Mouse (Mus musculus) lung, adult 2 months (tissue): ENCODE data around the gene Rfx2. TPM values are rescaled to one million over a fixed set of nuclear protein-coding genes. Genes with fewer than 3 reads are reported as not detected.

Experiments used
- DNase-seq: peaks from one replicate; pipeline ENCODE4 v3.0.0; 2022
- H3K4me1 ChIP-seq: fragments of 200-500 bp; 2 replicates; pipeline ENCODE4 v1.6.1; 2011; ENCODE audit warnings: low read length; ENCODE audit not compliant: control insufficient read depth, insufficient read depth
- H3K4me3 ChIP-seq: fragments of 200-500 bp; replicated peaks from 2 replicates; pipeline ENCODE3; 2011; ENCODE audit warnings: low read depth, mild to moderate bottlenecking, control low read depth, low read length; ENCODE audit errors: extremely low read depth
- CTCF ChIP-seq: fragments of 200-500 bp; IDR thresholded peaks from 2 replicates; pipeline ENCODE4 v1.5.1; 2011; ENCODE audit warnings: mild to moderate bottlenecking, low read length, control low read depth; ENCODE audit not compliant: insufficient read depth
- POLR2A ChIP-seq: fragments of 200-500 bp; IDR thresholded peaks from 2 replicates; pipeline ENCODE4 v1.6.1; 2011; ENCODE audit warnings: low read depth, mild to moderate bottlenecking, control low read depth, low read length, borderline replicate concordance; ENCODE audit errors: extremely low read depth
- WGBS: fragments of 180-500 bp; shearing (Covaris S2); methylation state at CpG from one replicate; pipeline ENCODE4 v1.1.7; 2018; 5-methylcytosine and 5-hydroxymethylcytosine counted together
- polyA plus RNA-seq: library from polyadenylated mRNA; depleted of rRNA; stranded (reverse); fragments of >200 nt; gene quantifications from 2 replicates; pipeline ENCODE4 v1.2.3, GENCODE M21; 2012

Rfx2 gene
- polyA plus RNA-seq, 1 experiment: 24.1 TPM

DNA sequence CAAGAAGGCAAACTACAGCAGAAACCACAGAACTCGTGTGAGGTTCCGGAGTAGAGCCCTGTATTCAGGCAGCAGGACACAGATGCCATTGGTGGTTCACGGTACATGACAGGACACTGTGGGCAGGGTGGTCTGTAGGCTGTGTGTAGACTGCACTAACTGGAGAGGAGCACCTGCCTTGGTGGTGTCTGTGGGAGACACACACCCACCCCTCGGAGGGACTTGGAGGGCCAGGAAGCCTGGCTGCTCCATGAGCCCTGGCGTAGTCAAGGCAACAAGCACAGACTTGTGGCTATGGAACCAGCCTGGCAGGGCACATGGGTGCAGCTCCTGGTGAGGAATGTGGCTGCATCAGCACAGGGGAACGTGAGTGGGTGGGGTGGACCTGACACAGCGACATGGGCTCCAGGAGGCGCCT lies 11.1 kb downstream of the Rfx2 start:
- 49% methylated on average over 8 of the region's 8 CpGs for WGBS
- TF ChIP-seq POLR2A (no peak), CTCF (no peak)
- Histone ChIP-seq H3K4me3 (no peak overlapping the region), H3K4me1 (peaks cover 12% of the 10 kb centered on the region)
- DNase-seq: peak; percentile 36

DNA sequence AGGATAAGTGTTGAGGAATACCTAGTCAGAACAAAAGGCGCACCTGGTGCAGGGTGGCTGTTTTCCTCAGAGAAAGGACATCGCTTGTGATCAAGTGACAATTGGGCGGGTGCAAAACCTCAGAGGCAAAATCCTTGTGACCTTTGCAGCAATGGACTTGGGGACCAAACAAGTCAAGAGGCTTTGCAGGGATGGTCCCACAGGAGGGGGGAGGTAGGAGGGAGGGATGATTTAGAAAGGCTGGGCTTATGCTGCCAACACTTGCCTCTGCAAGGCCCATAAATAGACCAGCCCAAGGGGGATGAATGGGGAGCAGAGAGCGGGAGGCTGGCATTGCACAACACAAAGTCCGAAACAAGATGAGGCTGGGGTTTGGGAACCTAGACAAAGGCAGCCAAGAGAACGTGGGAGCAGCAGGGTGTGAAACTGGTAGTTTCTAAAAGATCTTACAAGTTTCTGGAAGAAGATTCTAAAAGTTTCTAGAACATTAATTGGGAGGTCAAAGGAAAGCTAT lies 11.7 kb downstream of the Rfx2 start:
- no peak for DNase-seq
- 58% methylated on average over 6 of the region's 6 CpGs for WGBS
- Histone ChIP-seq H3K4me3 (no peak overlapping the region), H3K4me1 (peaks cover 12% of the 10 kb centered on the region)
- TF ChIP-seq POLR2A: no peak
- no peak for TF ChIP-seq CTCF

DNA sequence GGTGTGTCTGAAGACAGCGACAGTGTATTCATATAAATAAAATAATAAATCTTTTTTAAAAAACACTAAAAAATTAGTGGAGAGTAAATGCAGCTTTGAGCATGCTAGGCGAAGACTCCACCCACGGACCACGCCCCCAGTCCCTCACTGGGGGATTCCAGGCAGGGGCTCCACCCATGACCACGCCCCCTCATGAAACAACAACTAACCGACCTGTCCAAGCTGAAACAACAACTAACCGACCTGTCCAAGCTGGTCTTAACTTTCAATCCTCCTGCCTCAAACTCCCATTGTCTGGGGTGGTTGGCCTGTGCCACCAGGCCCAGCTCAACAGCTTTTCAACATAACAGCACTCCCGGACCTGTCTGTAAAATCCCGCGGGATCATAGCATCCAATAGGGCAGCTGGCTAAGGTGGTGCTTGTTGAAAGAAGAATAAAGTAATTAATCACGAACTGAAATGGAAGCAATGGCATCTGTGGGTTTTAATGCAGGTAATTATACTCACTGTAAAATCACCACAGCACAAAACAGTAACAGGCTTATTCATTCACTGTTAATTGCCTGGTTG lies 12.7 kb downstream of the Rfx2 start:
- TF ChIP-seq CTCF (no peak), POLR2A (no peak)
- H3K4me3 ChIP-seq: no peak overlapping the region
- peaks cover 12% of the 10 kb centered on the region for H3K4me1 ChIP-seq
- no peak for DNase-seq
- WGBS: 39% methylated on average over 11 of the region's 11 CpGs

DNA sequence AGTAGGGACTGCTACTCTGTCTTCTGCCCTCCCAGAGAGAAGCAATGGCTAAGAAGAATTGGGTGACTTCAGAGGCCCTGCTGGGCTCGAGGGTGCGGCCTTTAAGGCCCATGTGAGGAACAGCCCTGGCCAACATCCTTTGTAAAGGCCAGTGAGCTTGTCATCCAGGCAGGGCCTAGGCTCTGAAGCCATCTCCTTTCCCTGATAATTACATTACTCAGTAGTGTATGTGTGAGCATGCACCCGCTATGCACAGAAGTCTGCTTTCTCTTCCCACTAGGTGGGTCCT lies 15.8 kb downstream of the Rfx2 start:
- Histone ChIP-seq H3K4me1 (peaks cover 19% of the 10 kb centered on the region), H3K4me3 (no peak overlapping the region)
- WGBS: 71% methylated on average over 3 of the region's 3 CpGs
- TF ChIP-seq POLR2A (no peak), CTCF (no peak)
- no peak for DNase-seq

DNA sequence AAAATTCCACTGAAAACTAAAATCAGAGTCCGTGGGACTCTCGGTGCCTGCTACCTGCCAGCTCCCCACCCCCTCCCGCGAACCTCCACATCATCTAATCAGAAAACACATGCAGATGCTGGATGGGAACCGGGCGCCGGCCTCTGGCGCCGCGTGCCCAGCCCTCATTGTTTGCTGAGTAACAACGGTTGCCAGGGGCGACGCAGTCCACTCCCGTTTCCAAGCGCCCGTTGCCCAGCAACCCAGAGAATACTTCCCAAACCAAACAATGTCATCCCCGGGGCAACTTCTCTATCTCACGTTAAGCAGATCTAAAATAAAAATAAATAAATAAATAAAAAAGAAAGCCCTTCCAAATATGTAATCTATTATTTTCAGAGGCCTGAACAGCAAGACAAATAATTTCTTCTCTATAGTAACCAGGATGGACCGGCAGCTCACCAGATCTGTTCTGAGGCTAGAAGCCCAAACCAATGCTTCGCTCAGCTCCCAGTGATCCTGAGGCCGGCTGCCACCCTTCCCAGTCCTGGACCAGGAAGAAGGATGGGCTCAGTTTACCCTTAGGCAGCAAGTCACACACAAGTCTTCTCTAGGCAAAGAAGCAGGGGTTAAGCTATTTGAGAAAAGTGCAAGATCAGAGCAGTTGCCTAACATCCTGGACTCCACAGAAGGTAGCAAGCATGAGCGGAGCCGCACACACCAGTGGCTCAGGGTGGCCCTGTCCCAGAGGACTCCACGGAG lies 16.3 kb downstream of the Rfx2 start:
- WGBS: 10% methylated on average over 24 of the region's 24 CpGs
- Histone ChIP-seq H3K4me3 (no peak overlapping the region), H3K4me1 (peaks cover 19% of the 10 kb centered on the region)
- TF ChIP-seq CTCF (no peak), POLR2A (no peak)
- peak; percentile 84 for DNase-seq

DNA sequence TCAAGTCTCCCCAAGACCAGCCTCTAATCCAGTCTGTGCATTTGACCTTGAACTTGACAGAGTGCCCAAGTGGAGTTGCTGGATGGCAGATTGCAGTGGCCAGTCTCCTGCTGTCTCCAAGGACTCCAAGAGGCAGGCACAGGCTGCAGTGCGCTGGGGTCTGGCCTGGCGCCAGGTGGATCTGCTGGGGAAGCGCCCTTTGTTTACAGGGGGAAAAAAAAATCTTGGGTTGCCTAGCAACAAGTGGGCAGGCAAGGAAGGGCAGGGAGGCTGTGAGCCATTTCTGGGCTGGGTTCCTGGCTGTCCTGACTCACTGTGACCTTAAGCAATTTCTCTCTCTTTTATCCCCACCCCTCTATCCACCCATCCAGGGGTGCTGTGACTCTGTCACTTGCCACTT lies 20.6 kb downstream of the Rfx2 start:
- peak; percentile 79 for DNase-seq
- Histone ChIP-seq H3K4me3 (no peak overlapping the region), H3K4me1 (peaks cover 19% of the 10 kb centered on the region)
- TF ChIP-seq CTCF (no peak), POLR2A (no peak)
- WGBS: 3% methylated on average over 3 of the region's 3 CpGs

DNA sequence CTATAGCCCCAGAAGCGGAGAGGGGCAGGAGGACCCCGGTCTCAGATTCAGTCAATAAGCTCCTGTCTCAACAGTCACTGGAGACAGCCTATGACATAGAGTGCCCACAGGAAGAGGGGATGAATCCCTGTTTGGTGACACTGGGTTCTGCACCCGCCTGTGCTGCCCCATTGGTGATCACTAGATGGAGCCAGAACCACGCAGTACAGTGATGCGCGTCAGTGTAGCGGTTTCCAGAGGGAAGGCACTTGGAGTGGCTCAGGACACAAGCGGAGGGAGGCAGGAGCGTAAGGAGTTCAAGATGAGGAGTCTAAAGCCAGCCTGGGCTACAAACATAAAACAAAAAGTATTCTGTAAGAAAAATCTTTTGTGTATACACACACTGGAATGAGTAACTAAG lies 22.3 kb downstream of the Rfx2 start:
- peak; percentile 99 for TF ChIP-seq CTCF
- TF ChIP-seq POLR2A: no peak
- no peak overlapping the region for H3K4me3 ChIP-seq
- peak; percentile 76 for DNase-seq
- 8% methylated on average over 9 of the region's 9 CpGs for WGBS
- H3K4me1 ChIP-seq: peaks cover 15% of the 10 kb centered on the region

DNA sequence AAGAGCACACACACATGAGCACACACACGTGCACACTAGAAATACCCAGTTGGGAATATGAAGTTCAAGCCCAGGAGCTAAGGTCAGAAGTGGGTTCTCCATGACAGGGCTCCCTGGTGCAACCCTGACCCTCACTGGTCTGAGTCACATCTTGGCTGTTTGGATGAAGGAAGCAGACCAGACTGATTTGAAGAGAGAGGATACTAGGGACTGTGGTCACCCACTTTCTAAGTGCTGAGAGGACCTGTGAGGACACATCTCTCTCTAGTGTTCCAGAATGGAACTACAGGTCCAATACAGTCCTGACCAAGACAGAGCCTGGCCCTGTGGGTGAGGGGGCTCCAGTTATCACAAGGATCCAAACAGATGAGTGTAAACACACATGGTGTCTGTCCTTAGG lies 25.0 kb downstream of the Rfx2 start:
- peaks cover 12% of the 10 kb centered on the region for H3K4me1 ChIP-seq
- no peak for DNase-seq
- 93% methylated on average over 1 of the region's 1 CpGs for WGBS
- TF ChIP-seq POLR2A: no peak
- TF ChIP-seq CTCF: no peak
- H3K4me3 ChIP-seq: no peak overlapping the region

DNA sequence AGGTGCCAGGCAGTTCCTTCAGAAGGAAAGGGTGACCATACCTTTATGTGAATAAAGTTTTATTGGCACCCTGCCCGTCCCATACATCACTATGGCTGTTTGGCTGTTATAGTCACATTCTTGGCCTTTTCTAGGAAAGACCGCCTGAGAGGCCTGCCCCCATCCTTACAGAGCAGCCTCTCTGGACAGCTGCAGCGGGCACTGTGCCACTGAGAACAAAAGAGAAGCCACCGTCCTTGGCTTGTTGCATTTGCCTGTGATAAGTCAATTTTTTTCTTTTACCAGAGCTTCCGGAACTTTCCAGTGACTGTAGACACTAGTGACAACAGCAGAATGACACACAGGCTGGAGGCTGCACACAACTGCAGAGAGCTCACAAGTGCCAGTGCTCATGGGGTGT lies 25.9 kb downstream of the Rfx2 start:
- Histone ChIP-seq H3K4me1 (peaks cover 3% of the 10 kb centered on the region), H3K4me3 (no peak overlapping the region)
- TF ChIP-seq POLR2A: no peak
- TF ChIP-seq CTCF: no peak
- DNase-seq: no peak
- 70% methylated on average over 5 of the region's 5 CpGs for WGBS

DNA sequence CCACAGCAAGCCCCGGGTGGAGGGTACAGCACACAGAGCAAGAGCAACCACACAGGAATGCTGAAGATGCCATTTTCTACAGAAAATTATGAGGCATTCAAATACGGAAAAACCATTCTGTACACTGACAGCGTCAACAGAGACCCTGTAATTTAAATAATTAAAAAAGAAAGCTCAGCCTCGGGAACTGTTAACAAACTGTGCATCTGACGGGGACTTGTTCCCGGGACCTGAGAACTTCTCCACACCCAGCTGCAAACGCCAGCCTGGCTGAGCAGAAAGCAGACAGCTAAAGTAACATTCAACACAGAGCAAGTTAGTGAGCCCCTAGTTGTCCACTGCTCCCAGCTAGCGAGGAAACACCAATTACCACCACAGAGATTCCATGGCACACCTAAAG lies 28.7 kb downstream of the Rfx2 start:
- WGBS: 85% methylated on average over 8 of the region's 8 CpGs
- no peak for DNase-seq
- TF ChIP-seq CTCF: no peak
- TF ChIP-seq POLR2A: no peak
- Histone ChIP-seq H3K4me3 (no peak overlapping the region), H3K4me1 (no peaks in the 10 kb centered on the region)
